Mouse (Mus musculus) bone marrow, adult 2 months (tissue): Measurements from ENCODE around the gene Adgrl4. TPM values are rescaled to one million over a fixed set of nuclear protein-coding genes. Genes with fewer than 3 reads are reported as not detected.

Experiments used
- H3K27ac ChIP-seq: fragments of 200-500 bp; 2 replicates; pipeline ENCODE4 v1.5.1; 2012; ENCODE audit warnings: low read depth, mild to moderate bottlenecking, control low read depth, inconsistent platforms, low read length; ENCODE audit not compliant: control insufficient read depth, poor library complexity, insufficient read depth
- H3K4me1 ChIP-seq: fragments of 200-500 bp; 2 replicates; pipeline ENCODE4 v1.6.1; 2011; ENCODE audit warnings: low read length; ENCODE audit not compliant: control insufficient read depth, insufficient read depth
- H3K4me3 ChIP-seq: fragments of 200-500 bp; replicated peaks from 2 replicates; pipeline ENCODE3; 2011; ENCODE audit warnings: mild to moderate bottlenecking, low read depth, low read length, control low read depth; ENCODE audit not compliant: control insufficient read depth
- CTCF ChIP-seq: fragments of 200-500 bp; IDR thresholded peaks from 2 replicates; pipeline ENCODE4 v1.5.1; 2011; ENCODE audit warnings: low read length, control low read depth; ENCODE audit not compliant: control insufficient read depth, insufficient read depth
- POLR2A ChIP-seq: fragments of 200-500 bp; IDR thresholded peaks from 2 replicates; pipeline ENCODE4 v1.6.1; 2011; ENCODE audit warnings: low read depth, mild to moderate bottlenecking, control low read depth, low read length, borderline replicate concordance; ENCODE audit not compliant: control insufficient read depth
- WGBS: fragments of 180-500 bp; shearing (Covaris S2); methylation state at CpG from one replicate; pipeline ENCODE4 v1.1.7; 2018; 5-methylcytosine and 5-hydroxymethylcytosine counted together
- polyA plus RNA-seq: library from polyadenylated mRNA; stranded (reverse); fragments of >200 nt; gene quantifications from 2 replicates; pipeline ENCODE4 v1.2.4, GENCODE M21; 2011; ENCODE audit warnings: low replicate concordance; ENCODE audit not compliant: missing spikeins, insufficient read depth, insufficient read length

The Adgrl4 gene
- polyA plus RNA-seq, 1 experiment: 4.8 TPM

- TF ChIP-seq CTCF: no peak
- TF ChIP-seq POLR2A: no peak
- 13% methylated on average over 2 of the region's 2 CpGs for WGBS
- Histone ChIP-seq H3K27ac (no peak overlapping the region), H3K4me3 (no peak overlapping the region), H3K4me1 (peaks cover 5% of the 10 kb centered on the region)
Measured at GRCm38 (mm10) chr3:151445936-151446335, 8.2 kb downstream of the Adgrl4 start.

GRCm38 (mm10) chr3:151454985-151455701, 17.5 kb downstream of the Adgrl4 start:
- Histone ChIP-seq H3K4me3 (no peak overlapping the region), H3K4me1 (no peaks in the 10 kb centered on the region), H3K27ac (no peak overlapping the region)
- WGBS: 54% methylated on average over 6 of the region's 6 CpGs
- TF ChIP-seq CTCF (no peak), POLR2A (no peak)

DNA sequence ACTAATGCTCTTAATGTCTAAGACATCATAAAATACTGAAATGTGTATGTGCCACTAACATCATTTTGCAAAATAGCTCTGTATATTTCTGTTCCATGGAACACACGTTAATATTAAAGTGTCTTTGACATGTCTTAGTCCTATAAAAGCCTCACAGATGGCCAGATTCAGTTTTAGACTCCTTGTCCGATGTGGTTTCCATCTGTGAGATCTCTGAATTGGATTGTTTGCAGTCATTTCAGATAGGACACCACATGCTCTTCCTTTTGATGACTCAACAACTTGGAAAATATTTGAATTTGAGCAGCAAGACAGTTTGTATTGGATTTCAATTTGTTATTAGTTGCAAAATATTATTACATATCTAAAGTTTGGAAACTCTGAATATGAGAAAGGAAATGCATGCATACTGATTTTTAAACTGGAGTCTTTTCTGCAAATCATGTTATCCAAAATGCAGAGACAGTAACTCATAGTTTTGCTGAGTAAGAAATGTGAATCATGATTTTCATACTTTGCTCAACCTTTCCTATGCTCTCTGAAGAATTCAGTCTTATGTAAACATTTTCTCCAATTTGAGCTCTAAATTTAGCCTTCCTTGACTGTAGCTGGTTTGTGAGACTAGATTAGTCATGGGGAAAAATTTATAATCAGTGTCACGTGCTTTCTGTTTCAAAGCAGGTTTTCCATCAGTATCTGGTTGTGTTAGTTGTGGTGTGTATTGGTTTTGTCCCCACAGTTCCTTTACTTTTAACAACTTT, 21.9 kb downstream of the Adgrl4 start:
- Histone ChIP-seq H3K4me1 (no peaks in the 10 kb centered on the region), H3K27ac (no peak overlapping the region), H3K4me3 (no peak overlapping the region)
- TF ChIP-seq CTCF (no peak), POLR2A (no peak)
- WGBS: 46% methylated on average over 3 of the region's 3 CpGs

DNA sequence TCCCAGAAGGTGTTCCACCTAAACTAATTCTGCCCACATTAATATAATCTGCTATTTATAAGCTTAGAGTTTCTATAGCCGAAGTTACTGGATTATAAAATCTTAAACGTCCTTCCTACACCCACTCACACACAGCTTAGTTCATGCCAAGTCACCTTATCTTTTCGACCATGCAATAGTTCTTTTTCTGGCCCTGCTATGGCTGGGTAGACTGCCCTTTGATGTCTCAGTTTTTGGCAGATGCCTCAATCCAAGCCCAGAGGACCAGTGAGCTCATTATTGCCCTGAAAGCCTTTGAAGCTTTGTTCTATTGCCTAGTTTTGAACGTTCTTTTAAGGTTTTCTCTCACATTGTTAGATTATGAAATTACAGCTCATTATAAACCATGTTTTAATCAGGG, 27.5 kb downstream of the Adgrl4 start:
- 39% methylated on average over 4 of the region's 4 CpGs for WGBS

DNA sequence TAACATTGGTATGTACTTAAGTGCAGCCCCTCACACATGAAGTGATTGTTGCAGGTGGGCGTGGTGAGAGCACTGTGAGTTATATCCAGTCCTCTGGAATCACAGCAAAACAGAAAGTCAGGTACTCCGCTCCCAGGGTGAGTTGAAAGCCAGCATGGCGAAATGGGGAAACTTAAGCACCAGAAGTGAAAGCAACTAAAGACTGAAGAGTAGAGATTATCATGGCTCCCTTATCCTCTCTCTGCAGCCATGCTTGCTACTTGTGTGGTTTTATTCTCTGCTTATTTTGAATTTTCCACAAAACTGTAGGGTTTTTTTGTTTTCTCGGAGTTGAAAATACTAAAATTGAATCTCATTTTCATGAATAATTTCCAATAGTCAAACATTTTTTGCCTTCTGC, 51.2 kb downstream of the Adgrl4 start:
- Histone ChIP-seq H3K27ac (no peak overlapping the region), H3K4me3 (no peak overlapping the region), H3K4me1 (no peaks in the 10 kb centered on the region)
- 78% methylated on average over 4 of the region's 4 CpGs for WGBS
- TF ChIP-seq POLR2A: no peak
- TF ChIP-seq CTCF: no peak

More for the DNA sequence above, 27.5 kb downstream of the Adgrl4 start:
- Histone ChIP-seq H3K4me1 (no peaks in the 10 kb centered on the region), H3K4me3 (no peak overlapping the region), H3K27ac (no peak overlapping the region)
- TF ChIP-seq CTCF (no peak), POLR2A (no peak)

DNA sequence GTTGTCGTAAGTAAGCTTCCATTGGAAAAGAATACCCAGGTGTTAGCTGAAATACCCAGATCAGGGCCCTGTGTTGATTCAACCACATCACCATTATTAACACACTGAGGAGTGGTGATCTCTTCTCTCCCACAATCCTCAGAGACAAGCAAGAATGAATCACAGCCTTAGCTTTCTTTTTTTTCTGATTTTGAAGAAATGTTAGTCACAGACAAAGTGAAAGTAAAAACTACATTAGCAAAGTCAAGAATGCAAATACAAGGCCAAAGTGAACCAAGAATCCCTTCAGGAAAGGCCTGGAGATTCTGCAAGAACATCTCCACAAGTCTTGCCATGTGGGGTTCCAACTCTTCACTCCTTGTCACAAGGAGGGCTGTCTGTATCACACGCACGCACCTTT, 67.9 kb downstream of the Adgrl4 start:
- WGBS: 91% methylated on average over 3 of the region's 3 CpGs
- TF ChIP-seq CTCF (no peak), POLR2A (no peak)
- H3K4me3 ChIP-seq: no peak overlapping the region
- no peak overlapping the region for H3K27ac ChIP-seq
- H3K4me1 ChIP-seq: no peaks in the 10 kb centered on the region

GRCm38 (mm10) chr3:151511184-151511583, 73.5 kb downstream of the Adgrl4 start:
- Histone ChIP-seq H3K27ac (no peak overlapping the region), H3K4me1 (no peaks in the 10 kb centered on the region), H3K4me3 (no peak overlapping the region)
- TF ChIP-seq CTCF (no peak), POLR2A (no peak)
- 72% methylated on average over 5 of the region's 5 CpGs for WGBS

DNA sequence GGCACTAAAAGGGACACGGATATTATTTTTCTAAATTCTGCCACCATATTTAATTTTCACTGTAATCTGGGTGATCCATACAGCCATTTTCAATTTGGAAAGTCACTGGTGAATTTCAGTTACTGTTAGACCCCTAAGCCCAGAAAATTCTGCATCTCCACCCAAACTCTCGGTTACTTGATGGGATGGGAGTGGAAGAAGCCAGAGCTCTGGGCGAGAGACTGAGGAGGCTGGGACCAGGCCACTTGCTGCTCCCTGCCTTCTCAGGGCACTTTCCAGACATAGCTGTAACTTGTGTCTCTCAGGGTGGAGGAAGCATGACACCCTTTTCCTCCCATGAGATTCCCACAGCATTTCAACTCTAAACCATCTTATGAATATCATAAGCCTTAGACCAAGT, 109.5 kb downstream of the Adgrl4 start:
- no peak overlapping the region for H3K4me3 ChIP-seq
- H3K4me1 ChIP-seq: no peaks in the 10 kb centered on the region
- WGBS: 82% methylated on average over 3 of the region's 3 CpGs
- no peak for TF ChIP-seq CTCF
- no peak for TF ChIP-seq POLR2A
- no peak overlapping the region for H3K27ac ChIP-seq

DNA sequence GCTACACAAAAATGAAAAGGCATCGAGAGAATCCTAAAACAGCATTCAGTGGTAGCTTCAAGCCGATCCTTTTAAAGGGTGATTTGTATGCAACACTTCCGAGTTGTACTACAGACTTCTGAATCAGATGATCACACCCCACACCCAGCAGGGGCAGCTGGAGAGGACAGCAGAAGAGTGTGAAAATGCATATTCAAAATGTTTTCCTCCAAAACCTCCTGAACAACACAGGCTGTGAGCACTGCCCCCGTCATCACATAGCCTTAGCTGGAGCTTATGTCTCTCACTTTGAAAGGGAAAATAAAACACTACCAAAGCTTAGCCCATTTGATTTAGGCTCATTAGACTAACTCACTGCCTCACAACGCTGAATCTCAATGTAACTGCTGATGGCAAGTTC, 113.3 kb downstream of the Adgrl4 start:
- TF ChIP-seq CTCF (no peak), POLR2A (no peak)
- WGBS: 67% methylated on average over 5 of the region's 5 CpGs
- Histone ChIP-seq H3K27ac (no peak overlapping the region), H3K4me1 (no peaks in the 10 kb centered on the region), H3K4me3 (no peak overlapping the region)
